Mouse (Mus musculus) cortical plate, adult 2 months (tissue): ENCODE results near the gene Smarce1.

ENCODE experiments used
- CTCF ChIP-seq: fragments of 200-500 bp; IDR thresholded peaks from 2 replicates; pipeline ENCODE4 v1.5.1; 2011; ENCODE audit warnings: mild to moderate bottlenecking, control low read depth, low read length; ENCODE audit not compliant: insufficient read depth; ENCODE audit errors: extremely low read depth
- POLR2A ChIP-seq: fragments of 200-500 bp; IDR thresholded peaks from 2 replicates; pipeline ENCODE4 v1.6.1; 2011; ENCODE audit warnings: mild to moderate bottlenecking, low read length, control low read depth; ENCODE audit not compliant: insufficient read depth; ENCODE audit errors: extremely low read depth

GRCm38 (mm10) chr11:99161648-99162047 lies 69.2 kb downstream of the Smarce1 start:
- TF ChIP-seq CTCF (no peak), POLR2A (no peak)
